Mouse (Mus musculus) G1E (cell line): ENCODE measurements around the gene Lnx2.

Experiments
- CTCF ChIP-seq: IDR thresholded peaks from 2 replicates; pipeline ENCODE4 v1.5.1; 2012; ENCODE audit warnings: low read depth, low read length, inconsistent platforms, mixed read lengths
- GATA1 ChIP-seq: IDR thresholded peaks from 2 replicates; pipeline ENCODE4 v1.6.1; 2012; ENCODE audit warnings: borderline replicate concordance, low read length, inconsistent platforms, mixed read lengths
- POLR2AphosphoS5 ChIP-seq: IDR thresholded peaks from 2 replicates; pipeline ENCODE4 v1.6.1; 2012; ENCODE audit warnings: low read depth, low read length, inconsistent platforms; ENCODE audit not compliant: insufficient replicate concordance
- TAL1 ChIP-seq: conservative IDR thresholded peaks from 2 replicates; pipeline ENCODE4 v1.6.1; 2012; ENCODE audit warnings: low read depth, low read length, inconsistent platforms, mixed read lengths

DNA sequence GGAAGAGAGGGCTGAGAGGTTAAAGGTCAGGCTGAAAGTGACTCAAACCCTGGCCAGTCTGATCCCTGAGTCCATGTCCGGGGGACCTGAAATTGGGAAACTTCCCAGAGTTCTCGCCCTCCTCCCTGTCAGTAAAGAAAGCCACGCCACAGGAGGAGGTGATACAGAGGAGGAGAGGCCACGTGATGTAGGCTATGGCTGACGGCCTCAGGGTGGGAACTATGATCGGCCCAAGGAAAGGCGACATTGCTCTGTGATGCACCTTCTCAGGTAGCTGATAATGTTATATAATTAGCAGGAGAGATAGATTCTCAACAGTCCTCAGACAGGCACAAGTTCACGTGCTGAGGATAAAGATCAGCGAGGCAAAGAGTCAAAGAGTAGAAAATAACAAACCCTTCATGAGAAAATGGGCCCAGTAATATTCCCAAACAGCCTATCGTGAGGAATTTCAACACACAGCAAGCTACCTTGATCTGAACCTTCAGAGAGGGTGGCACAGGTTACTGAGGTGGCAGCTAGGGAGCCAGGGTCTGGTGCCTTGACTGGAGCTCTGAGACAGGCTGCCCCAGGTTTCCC is 19.6 kb downstream of the Lnx2 start:
- no peak for TF ChIP-seq CTCF
- TF ChIP-seq GATA1: no peak
- no peak for TF ChIP-seq POLR2AphosphoS5
- TF ChIP-seq TAL1: no peak
